Mouse (Mus musculus): ENCODE data around the gene Bcr.

DNA sequence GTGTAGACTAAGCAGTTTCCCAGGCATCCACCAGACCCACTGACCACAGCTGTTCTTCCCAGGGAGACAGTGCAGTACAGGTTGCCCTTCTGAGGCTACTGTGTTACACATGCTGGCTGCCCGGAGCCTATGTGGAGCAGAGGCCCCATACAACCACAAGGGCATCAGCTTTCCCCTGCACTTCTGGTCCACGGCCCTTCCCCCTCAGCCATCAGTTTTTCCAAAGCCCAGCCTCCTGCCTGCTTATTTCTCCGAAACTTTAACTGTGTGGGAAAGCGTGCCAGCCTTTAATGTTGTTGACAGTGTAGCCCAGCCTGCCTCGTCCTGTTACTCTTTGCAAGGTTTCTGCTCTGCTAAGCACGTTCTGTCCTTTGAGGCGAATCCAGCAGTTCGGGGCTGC lies 112.7 kb downstream of the Bcr start:
- TF ChIP-seq GATA1 (IDR thresholded peaks at IDR 0.05; ENCODE audit: borderline replicate concordance, low read length) (no peak), FLI1 (IDR thresholded peaks at IDR 0.05; ENCODE audit: low read length) (no peak)
